Mouse (Mus musculus) kidney, embryonic 14.5 days (tissue): ENCODE results near the gene Nmral1. TPM values are rescaled to one million over a fixed set of nuclear protein-coding genes. Genes with fewer than 3 reads are reported as not detected.
A peak's percentile ranks its signal among the peaks of the same experiment; 100 is the strongest.

Experiments
- ATAC-seq: fragments of 200-750 bp; cut with Nextera tagmentation; 2 replicates; pipeline ENCODE4 v1.8.0; 2017; ENCODE audit warnings: moderate number of reproducible peaks, mild to moderate bottlenecking, moderate TSS enrichment, moderate library complexity; ENCODE audit not compliant: low FRiP score, low TSS enrichment
- H3K27ac ChIP-seq: fragments of 300-500 bp; sonication (generic); 2 replicates; pipeline ENCODE4 v1.5.1; 2014; ENCODE audit warnings: low read depth, mild to moderate bottlenecking, low read length, moderate library complexity, mixed read lengths
- H3K27me3 ChIP-seq: fragments of 300-500 bp; sonication (generic); 2 replicates; pipeline ENCODE4 v1.6.1; 2014; ENCODE audit warnings: mild to moderate bottlenecking, low read length; ENCODE audit not compliant: control insufficient read depth, insufficient read depth
- H3K36me3 ChIP-seq: fragments of 300-500 bp; sonication (generic); 2 replicates; pipeline ENCODE4 v1.6.1; 2014; ENCODE audit warnings: low read length, mixed read lengths; ENCODE audit not compliant: control insufficient read depth, insufficient read depth
- H3K4me1 ChIP-seq: fragments of 300-500 bp; sonication (generic); 2 replicates; pipeline ENCODE4 v1.6.1; 2014; ENCODE audit warnings: low read length, mixed read lengths; ENCODE audit not compliant: control insufficient read depth, insufficient read depth
- H3K4me2 ChIP-seq: fragments of 300-500 bp; sonication (generic); replicated peaks from 2 replicates; pipeline ENCODE4 v1.6.1; 2014; ENCODE audit warnings: low read depth, mild to moderate bottlenecking, low read length
- H3K4me3 ChIP-seq: fragments of 300-500 bp; sonication (generic); 2 replicates; pipeline ENCODE4 v1.5.1; 2014; ENCODE audit warnings: mild to moderate bottlenecking, low read length
- H3K9ac ChIP-seq: fragments of 300-500 bp; sonication (generic); 2 replicates; pipeline ENCODE4 v1.6.1; 2014; ENCODE audit warnings: low read depth, mild to moderate bottlenecking, low read length, moderate library complexity
- H3K9me3 ChIP-seq: fragments of 300-500 bp; sonication (generic); 2 replicates; pipeline ENCODE4 v1.6.1; 2016; ENCODE audit warnings: low read length; ENCODE audit not compliant: control insufficient read depth
- WGBS: fragments of 180-500 bp; shearing (Covaris S2); extraction: QIAGEN DNeasy Blood & Tissue Kit; methylation state at CpG from one replicate; pipeline ENCODE4 v1.1.7; 2014; 5-methylcytosine and 5-hydroxymethylcytosine counted together
- polyA plus RNA-seq: library from polyadenylated mRNA; unstranded; fragments of >200 nt; fragmentation: Nextera tagmentation; extraction: Ambion mirVana; gene quantifications from 2 replicates; pipeline ENCODE4 v1.2.1, GENCODE M21; 2014

Nmral1 gene
- polyA plus RNA-seq, 1 experiment from 2014 or later: 132 TPM

GRCm38 (mm10) chr16:4752155-4752554, 33.0 kb upstream of the Nmral1 start:
- Histone ChIP-seq H3K36me3 (no peaks in the 10 kb centered on the region), H3K27ac (no peak overlapping the region), H3K4me1 (no peaks in the 10 kb centered on the region), H3K9ac (no peak overlapping the region), H3K27me3 (no peaks in the 10 kb centered on the region), H3K4me2 (no peak overlapping the region), H3K9me3 (peaks cover 5% of the 10 kb centered on the region), H3K4me3 (no peak overlapping the region)
- 93% methylated on average over 3 of the region's 3 CpGs for WGBS
- ATAC-seq: no peak

- H3K4me3 ChIP-seq: no peak overlapping the region
- H3K36me3 ChIP-seq: no peaks in the 10 kb centered on the region
- no peak overlapping the region for H3K4me2 ChIP-seq
- H3K27me3 ChIP-seq: no peaks in the 10 kb centered on the region
- no peak overlapping the region for H3K9ac ChIP-seq
- 95% methylated on average over 1 of the region's 1 CpGs for whole genome bisulfite sequencing
- H3K9me3 ChIP-seq: no peaks in the 10 kb centered on the region; the same call in 1 of the 2 replicates
- no peak for ATAC-seq
- no peaks in the 10 kb centered on the region for H3K4me1 ChIP-seq
- H3K27ac ChIP-seq: no peak overlapping the region
Measured at GRCm38 (mm10) chr16:4742186-4742585, 23.0 kb upstream of the Nmral1 start.

GRCm38 (mm10) chr16:4739994-4740393, 20.8 kb upstream of the Nmral1 start:
- ATAC-seq: no peak
- no peak overlapping the region for H3K4me2 ChIP-seq
- H3K27me3 ChIP-seq: no peaks in the 10 kb centered on the region
- H3K4me1 ChIP-seq: no peaks in the 10 kb centered on the region
- WGBS: 89% methylated on average over 2 of the region's 2 CpGs
- H3K36me3 ChIP-seq: no peaks in the 10 kb centered on the region
- no peak overlapping the region for H3K27ac ChIP-seq
- H3K9me3 ChIP-seq: no peaks in the 10 kb centered on the region; the same call in 1 of the 2 replicates
- H3K4me3 ChIP-seq: no peak overlapping the region
- H3K9ac ChIP-seq: no peak overlapping the region

GRCm38 (mm10) chr16:4736262-4736661, 17.1 kb upstream of the Nmral1 start:
- H3K9ac ChIP-seq: no peak overlapping the region
- H3K27me3 ChIP-seq: no peaks in the 10 kb centered on the region
- H3K4me2 ChIP-seq: no peak overlapping the region
- no peak overlapping the region for H3K27ac ChIP-seq
- 75% methylated on average over 2 of the region's 2 CpGs for WGBS
- no peak overlapping the region for H3K4me3 ChIP-seq
- H3K9me3 ChIP-seq: no peaks in the 10 kb centered on the region
- no peak for ATAC-seq
- no peaks in the 10 kb centered on the region for H3K36me3 ChIP-seq
- no peaks in the 10 kb centered on the region for H3K4me1 ChIP-seq

- ATAC-seq: no peak
- WGBS: 78% methylated on average over 3 of the region's 3 CpGs
- H3K9ac ChIP-seq: no peak overlapping the region
Measured at GRCm38 (mm10) chr16:4730776-4731358, 11.7 kb upstream of the Nmral1 start.

GRCm38 (mm10) chr16:4727963-4728362, 8.8 kb upstream of the Nmral1 start:
- Histone ChIP-seq H3K9me3 (no peaks in the 10 kb centered on the region), H3K9ac (no peak overlapping the region), H3K27me3 (no peaks in the 10 kb centered on the region), H3K4me2 (peak overlapping the region; percentile 50), H3K4me1 (peaks cover 11% of the 10 kb centered on the region; the same call in 1 of the 2 replicates), H3K27ac (no peak overlapping the region), H3K4me3 (no peak overlapping the region), H3K36me3 (no peaks in the 10 kb centered on the region)
- WGBS: 57% methylated on average over 1 of the region's 1 CpGs
- no peak for ATAC-seq

More at GRCm38 (mm10) chr16:4730776-4731358, 11.7 kb upstream of the Nmral1 start:
- no peak overlapping the region for H3K4me2 ChIP-seq
- no peak overlapping the region for H3K4me3 ChIP-seq
- H3K9me3 ChIP-seq: no peaks in the 10 kb centered on the region
- H3K4me1 ChIP-seq: peaks cover 11% of the 10 kb centered on the region; the same call in 1 of the 2 replicates
- H3K36me3 ChIP-seq: no peaks in the 10 kb centered on the region
- no peak overlapping the region for H3K27ac ChIP-seq
- H3K27me3 ChIP-seq: no peaks in the 10 kb centered on the region

- H3K9me3 ChIP-seq: no peaks in the 10 kb centered on the region
- H3K27me3 ChIP-seq: no peaks in the 10 kb centered on the region
- no peak overlapping the region; the same call in 1 of the 2 replicates for H3K4me3 ChIP-seq
- H3K4me1 ChIP-seq: peaks cover 11% of the 10 kb centered on the region; the same call in 1 of the 2 replicates
- no peak overlapping the region for H3K27ac ChIP-seq
- WGBS: 93% methylated on average over 1 of the region's 1 CpGs
- H3K4me2 ChIP-seq: peak overlapping the region; percentile 50
- H3K9ac ChIP-seq: no peak overlapping the region
- no peaks in the 10 kb centered on the region for H3K36me3 ChIP-seq
- no peak for ATAC-seq
Measured at GRCm38 (mm10) chr16:4727526-4727925, 8.4 kb upstream of the Nmral1 start.

GRCm38 (mm10) chr16:4726528-4727128, 7.5 kb upstream of the Nmral1 start:
- Histone ChIP-seq H3K4me1 (peaks cover 11% of the 10 kb centered on the region; the same call in 1 of the 2 replicates), H3K9ac (peak overlapping the region; percentile 92), H3K4me2 (peak overlapping the region; percentile 50), H3K27me3 (no peaks in the 10 kb centered on the region), H3K4me3 (peak overlapping the region; percentile 95), H3K9me3 (no peaks in the 10 kb centered on the region), H3K27ac (peak overlapping the region; percentile 82), H3K36me3 (no peaks in the 10 kb centered on the region)
- WGBS: under 1% methylated on average over 39 of the region's 40 CpGs
- ATAC-seq: peak; percentile 63; the same call in 1 of the 2 replicates

GRCm38 (mm10) chr16:4725780-4726527, 6.8 kb upstream of the Nmral1 start, which contains the start of gene Hmox2:
Gene Hmox2 (plus strand): TSS chr16:4726361.
- peak; percentile 97 for ATAC-seq
- 5% methylated on average over 35 of the region's 35 CpGs for WGBS
- no peaks in the 10 kb centered on the region for H3K9me3 ChIP-seq

More at GRCm38 (mm10) chr16:4725780-4726527, 6.8 kb upstream of the Nmral1 start, which contains the start of gene Hmox2:
- peak within 1 kb of the TSS; percentile 92 for H3K9ac ChIP-seq
- H3K4me2 ChIP-seq: peak within 1 kb of the TSS; percentile 50
- H3K27me3 ChIP-seq: no peaks in the 10 kb centered on the region
- peaks cover 11% of the 10 kb centered on the region; the same call in 1 of the 2 replicates for H3K4me1 ChIP-seq
- peak within 1 kb of the TSS; percentile 82 for H3K27ac ChIP-seq
- no peaks in the 10 kb centered on the region for H3K36me3 ChIP-seq
- H3K4me3 ChIP-seq: peak within 1 kb of the TSS; percentile 95
